Mouse (Mus musculus) layer of hippocampus, adult 2 months (tissue): ENCODE results near the gene Prok2. TPM values are rescaled to one million over a fixed set of nuclear protein-coding genes. Genes with fewer than 3 reads are reported as not detected.

Experiments
- DNase-seq, 2 experiments: peaks; one replicate each; pipeline ENCODE4 v3.0.0; 2022; ENCODE audit warnings: low spot score in 2 of 2
- H3K27ac ChIP-seq: fragments of 200-600 bp; 2 replicates; pipeline ENCODE4 v1.8.1; 2022
- H3K4me3 ChIP-seq: fragments of 200-600 bp; 2 replicates; pipeline ENCODE4 v1.8.1; 2022; ENCODE audit warnings: mild to moderate bottlenecking
- CTCF ChIP-seq: fragments of 200-600 bp; conservative IDR thresholded peaks from 2 replicates; pipeline ENCODE4 v1.8.1; 2022; ENCODE audit warnings: antibody characterized with exemption, mild to moderate bottlenecking, moderate library complexity
- total RNA-seq, 2 experiments: library from RNA; stranded (reverse); gene quantifications; 2 replicates each; pipeline ENCODE4 v1.2.3; 2021

Prok2 gene
- total RNA-seq, 2 experiments from 2014 or later: 0.49 to 0.69 TPM

DNA sequence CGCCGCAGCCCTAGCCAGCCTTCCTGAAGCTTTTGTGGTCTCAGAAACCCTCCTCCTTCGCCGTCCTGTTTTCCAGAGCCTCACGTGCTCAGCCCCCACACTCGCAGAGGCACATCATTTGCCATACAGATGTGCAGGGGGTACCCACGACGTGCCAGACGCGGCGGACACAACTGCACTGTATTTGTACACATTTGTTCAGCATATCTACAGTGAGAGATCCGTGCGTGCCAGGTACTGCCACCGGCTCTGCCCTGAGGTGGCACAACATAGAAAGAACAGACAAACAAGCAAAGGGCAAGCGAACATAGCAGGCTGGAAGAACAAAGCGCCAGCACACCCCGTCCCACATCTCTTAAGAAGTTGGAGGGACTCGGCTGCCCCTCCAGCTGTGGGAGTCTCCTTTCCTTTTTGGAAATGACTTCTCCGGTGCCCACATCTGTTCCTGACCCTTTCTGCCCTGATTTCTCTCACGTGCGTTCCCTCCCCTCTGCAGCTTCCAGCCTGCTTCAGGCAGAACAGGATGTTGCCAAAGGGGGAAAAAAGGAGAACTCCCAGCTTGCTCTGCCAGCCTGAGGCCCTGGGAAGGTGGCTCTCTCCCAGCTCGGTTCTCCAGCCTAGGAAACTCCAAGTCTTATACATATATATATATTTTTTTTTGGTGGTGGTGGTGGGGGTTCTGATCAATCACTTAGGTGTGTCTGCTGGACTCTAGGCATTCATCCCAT lies 548 bp upstream of the Prok2 start:
- Histone ChIP-seq H3K27ac (no peak overlapping the region), H3K4me3 (peak overlapping the region; percentile 58)
- no peak for TF ChIP-seq CTCF
- DNase-seq: no peak

DNA sequence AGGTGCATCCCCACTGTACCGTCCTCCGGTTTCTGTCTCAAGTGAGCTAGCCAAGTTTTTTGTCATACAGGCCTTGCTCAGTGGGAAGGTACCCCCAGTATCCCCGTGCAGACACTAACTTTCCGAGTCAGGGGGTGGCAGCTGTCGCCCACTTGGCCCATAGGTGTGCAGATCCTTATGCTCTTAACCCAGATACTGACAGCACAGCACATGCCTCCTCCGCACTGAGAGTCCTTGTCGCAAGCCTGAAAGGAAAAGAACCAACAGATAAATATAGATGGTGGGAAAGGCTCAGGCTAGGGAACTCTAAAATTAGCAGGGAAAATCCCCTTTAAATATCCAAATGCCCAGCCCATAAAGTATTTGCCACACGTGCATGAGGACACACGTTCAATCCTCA lies 3.8 kb downstream of the Prok2 start:
- H3K27ac ChIP-seq: no peak overlapping the region
- no peak for TF ChIP-seq CTCF
- no peak for DNase-seq
- H3K4me3 ChIP-seq: no peak overlapping the region

DNA sequence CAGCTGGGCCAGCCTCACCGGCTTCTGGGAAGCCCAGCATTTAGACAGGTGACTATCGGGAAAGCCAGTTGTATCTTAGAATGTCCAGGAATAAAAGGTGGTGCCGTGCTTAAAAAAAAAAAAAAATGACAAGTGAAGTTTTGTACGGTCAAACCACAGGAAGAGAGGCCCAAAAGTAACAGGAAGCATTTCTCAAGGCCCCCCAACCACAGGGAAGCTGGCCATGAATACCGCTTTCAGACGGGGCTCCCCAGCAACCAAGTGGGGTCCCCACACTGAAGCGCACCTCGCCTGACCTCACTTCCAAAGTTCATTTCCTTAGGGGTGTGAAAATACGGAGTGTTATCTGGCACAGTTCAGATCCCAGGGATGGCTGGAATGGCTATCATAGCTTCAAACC lies 5.2 kb downstream of the Prok2 start:
- TF ChIP-seq CTCF: no peak
- DNase-seq: no peak
- Histone ChIP-seq H3K27ac (no peak overlapping the region), H3K4me3 (no peak overlapping the region)

DNA sequence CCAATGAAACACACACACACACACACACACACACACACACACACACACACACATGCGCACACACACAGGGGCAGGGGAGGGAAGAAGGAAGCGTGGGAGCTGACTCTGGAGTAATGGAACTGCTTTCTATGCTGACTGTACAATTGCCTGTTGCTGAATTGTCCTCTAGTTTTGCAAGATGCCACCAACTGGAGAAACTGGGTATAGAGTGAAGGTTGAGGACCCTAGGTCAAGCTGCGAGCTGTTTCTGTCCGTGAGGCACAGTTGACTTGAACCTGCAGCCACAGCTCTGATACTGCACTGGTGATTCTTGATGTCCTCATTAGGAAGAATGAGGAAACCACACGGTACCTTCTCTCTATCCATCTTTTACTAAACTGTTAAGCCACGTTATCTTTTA lies 10.3 kb downstream of the Prok2 start:
- Histone ChIP-seq H3K4me3 (no peak overlapping the region), H3K27ac (no peak overlapping the region)
- TF ChIP-seq CTCF: no peak
- DNase-seq: no peak

DNA sequence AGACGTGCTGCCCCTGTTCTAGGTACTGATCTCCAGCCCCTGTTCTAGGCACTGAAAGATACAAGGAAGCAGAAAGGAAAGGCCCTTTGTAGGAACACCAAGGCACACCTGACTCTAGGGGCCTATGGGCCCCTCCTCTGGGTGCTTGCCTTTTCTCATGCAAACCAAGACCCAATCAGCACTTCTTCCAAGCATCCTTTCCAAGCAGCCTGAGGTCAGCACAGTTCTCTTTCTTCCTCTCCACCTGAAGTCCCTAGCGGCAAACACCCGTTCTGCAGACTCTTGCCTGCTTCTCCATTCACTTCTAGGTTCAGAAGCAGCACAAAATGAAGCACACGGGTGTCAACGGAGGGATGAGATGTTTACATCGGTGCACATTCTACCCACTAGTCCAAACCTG lies 11.0 kb downstream of the Prok2 start:
- DNase-seq: no peak
- TF ChIP-seq CTCF: no peak
- no peak overlapping the region for H3K4me3 ChIP-seq
- no peak overlapping the region for H3K27ac ChIP-seq

DNA sequence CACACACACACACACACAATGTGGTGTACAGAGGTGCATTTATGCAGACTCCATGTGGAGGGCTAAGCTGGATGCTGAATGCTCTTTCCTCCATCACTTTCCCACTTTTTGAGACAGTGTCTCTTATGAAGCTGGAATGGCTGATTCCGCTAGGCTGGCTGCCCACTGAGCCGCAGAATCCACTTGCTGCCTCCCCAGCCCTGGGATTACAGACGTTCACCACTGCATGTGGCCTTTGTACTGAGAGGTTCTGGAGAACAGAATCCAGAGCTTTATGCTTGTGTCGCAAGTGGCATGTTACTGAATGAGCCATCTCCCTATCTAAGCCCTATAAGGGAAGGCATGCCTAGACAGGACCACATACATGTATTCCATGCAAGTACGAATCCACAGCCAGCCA lies 12.9 kb downstream of the Prok2 start:
- Histone ChIP-seq H3K4me3 (no peak overlapping the region), H3K27ac (no peak overlapping the region)
- no peak for TF ChIP-seq CTCF
- no peak for DNase-seq

- no peak for DNase-seq
- no peak overlapping the region for H3K27ac ChIP-seq
- TF ChIP-seq CTCF: no peak
- no peak overlapping the region for H3K4me3 ChIP-seq
These were observed 14.6 kb downstream of the Prok2 start for GRCm38 (mm10) chr6:99711576-99712101.

- Histone ChIP-seq H3K4me3 (no peak overlapping the region), H3K27ac (no peak overlapping the region)
- no peak for DNase-seq
- TF ChIP-seq CTCF: no peak
These were observed 25.7 kb downstream of the Prok2 start for GRCm38 (mm10) chr6:99700484-99700883.

DNA sequence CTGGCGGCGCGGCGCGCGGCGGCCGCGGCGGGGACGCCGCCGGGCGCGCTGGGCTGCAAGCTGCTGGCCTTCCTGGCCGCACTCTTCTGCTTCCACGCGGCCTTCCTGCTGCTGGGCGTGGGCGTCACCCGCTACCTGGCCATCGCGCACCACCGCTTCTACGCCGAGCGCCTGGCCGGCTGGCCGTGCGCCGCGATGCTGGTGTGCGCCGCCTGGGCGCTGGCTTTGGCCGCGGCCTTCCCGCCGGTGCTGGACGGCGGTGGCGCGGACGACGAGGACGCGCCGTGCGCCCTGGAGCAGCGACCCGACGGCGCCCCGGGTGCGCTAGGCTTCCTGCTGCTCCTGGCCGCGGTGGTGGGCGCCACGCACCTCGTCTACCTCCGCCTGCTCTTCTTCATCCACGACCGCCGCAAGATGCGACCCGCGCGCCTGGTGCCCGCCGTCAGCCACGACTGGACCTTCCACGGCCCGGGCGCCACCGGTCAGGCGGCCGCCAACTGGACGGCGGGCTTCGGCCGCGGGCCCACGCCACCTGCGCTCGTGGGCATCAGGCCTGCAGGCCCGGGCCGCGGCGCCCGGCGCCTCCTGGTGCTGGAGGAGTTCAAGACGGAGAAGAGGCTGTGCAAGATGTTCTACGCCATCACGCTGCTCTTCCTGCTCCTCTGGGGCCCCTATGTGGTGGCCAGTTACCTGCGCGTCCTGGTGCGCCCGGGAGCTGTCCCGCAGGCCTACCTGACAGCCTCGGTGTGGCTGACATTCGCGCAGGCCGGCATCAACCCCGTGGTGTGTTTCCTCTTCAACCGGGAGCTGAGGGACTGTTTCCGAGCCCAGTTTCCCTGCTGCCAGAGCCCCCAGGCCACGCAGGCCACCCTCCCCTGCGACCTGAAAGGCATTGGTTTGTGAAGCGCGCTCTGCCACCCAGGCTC lies 33.0 kb downstream of the Prok2 start:
- no peak for TF ChIP-seq CTCF
- Histone ChIP-seq H3K4me3 (peak overlapping the region; percentile 66), H3K27ac (peak overlapping the region; percentile 93)
- no peak for DNase-seq

GRCm38 (mm10) chr6:99692206-99692915 lies 33.8 kb downstream of the Prok2 start, which contains the start of gene Gpr27:
Gpr27 (plus strand) TSS chr6:99692679.
- TF ChIP-seq CTCF: no peak
- DNase-seq: peak in 1 of 2 experiments; percentile 55
- peak within 1 kb of the TSS; percentile 93 for H3K27ac ChIP-seq
- H3K4me3 ChIP-seq: peak within 1 kb of the TSS; percentile 66

DNA sequence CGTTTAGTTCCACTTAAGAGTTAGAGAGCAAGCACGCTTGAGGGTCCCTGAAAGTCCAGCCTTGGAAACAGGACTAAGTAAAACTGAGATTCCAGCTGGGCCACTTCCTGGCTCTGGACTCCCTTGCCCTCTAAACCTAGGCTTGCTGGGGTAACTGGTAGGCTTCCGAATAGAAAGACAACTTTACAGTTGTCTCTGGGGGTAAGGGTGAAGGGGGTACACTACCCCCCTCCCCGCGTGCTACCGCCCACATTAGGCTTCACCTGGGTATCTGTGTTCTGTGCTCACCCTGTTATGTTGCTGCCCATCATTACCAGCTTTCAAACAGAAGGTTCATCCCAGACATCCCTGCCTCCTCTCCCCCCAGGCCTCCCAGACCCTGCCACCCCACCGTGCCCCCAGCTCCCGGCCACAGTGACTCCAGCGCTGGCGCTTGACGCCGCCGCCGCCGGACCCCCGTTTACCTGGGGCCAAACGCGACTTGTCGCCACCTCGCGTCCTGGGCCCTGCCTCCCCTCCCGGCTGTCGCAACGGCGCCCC lies 34.5 kb downstream of the Prok2 start:
- H3K4me3 ChIP-seq: peak overlapping the region; percentile 66
- DNase-seq: no peak
- TF ChIP-seq CTCF: no peak
- H3K27ac ChIP-seq: peak overlapping the region; percentile 93

- H3K27ac ChIP-seq: no peak overlapping the region
- H3K4me3 ChIP-seq: no peak overlapping the region
- no peak for TF ChIP-seq CTCF
- no peak for DNase-seq
These were observed 37.7 kb downstream of the Prok2 start for GRCm38 (mm10) chr6:99688513-99688912.
